Mouse (Mus musculus): ENCODE data around the gene Armc2.

DNA sequence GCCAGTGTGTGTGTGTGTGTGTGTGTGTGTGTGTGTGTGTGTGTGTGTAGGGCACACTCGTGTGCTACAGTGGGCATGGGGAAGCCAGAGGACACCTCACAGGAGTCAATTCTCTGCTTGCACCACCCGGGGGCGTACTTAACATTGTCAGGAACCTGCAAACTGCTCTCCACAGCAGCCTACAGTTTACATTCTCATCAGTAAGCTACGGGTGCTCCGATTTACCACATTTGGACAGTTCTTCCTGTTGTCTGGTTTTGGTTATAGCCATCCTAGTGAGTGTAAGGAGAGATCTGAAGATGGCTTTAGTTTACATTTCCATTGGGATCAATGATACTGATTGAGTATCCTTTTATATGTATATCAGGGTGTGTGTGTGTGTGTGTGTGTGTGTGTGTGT lies 11.3 kb upstream of the Armc2 start:
- TF ChIP-seq CTCF (IDR thresholded peaks at IDR 0.05; ENCODE audit: low read depth) (no peak), EP300 (IDR thresholded peaks at IDR 0.05; ENCODE audit: low read depth) (no peak)
